Mouse (Mus musculus) heart, embryonic 16.5 days (tissue): ENCODE results near the gene Ppp1r12b. TPM values are rescaled to one million over a fixed set of nuclear protein-coding genes. Genes with fewer than 3 reads are reported as not detected.
A peak's percentile ranks its signal among the peaks of the same experiment; 100 is the strongest.

ENCODE experiments used
- ATAC-seq: fragments of 200-750 bp; cut with Nextera tagmentation; replicated peaks from 2 replicates; pipeline ENCODE4 v1.8.0; 2017; ENCODE audit warnings: moderate number of reproducible peaks; ENCODE audit not compliant: insufficient read depth, low FRiP score; ENCODE audit errors: extremely low read depth
- H3K27ac ChIP-seq: fragments of 300-500 bp; sonication (generic); 2 replicates; pipeline ENCODE4 v1.5.1; 2014; ENCODE audit warnings: mild to moderate bottlenecking, low read length, control low read depth, moderate library complexity
- H3K27me3 ChIP-seq: fragments of 300-500 bp; sonication (generic); 2 replicates; pipeline ENCODE4 v1.6.1; 2014; ENCODE audit warnings: low read length, mixed read lengths; ENCODE audit not compliant: control insufficient read depth, insufficient read depth
- H3K36me3 ChIP-seq: fragments of 300-500 bp; sonication (generic); 2 replicates; pipeline ENCODE4 v1.6.1; 2014; ENCODE audit not compliant: control insufficient read depth, insufficient read depth
- H3K4me1 ChIP-seq: fragments of 300-500 bp; sonication (generic); 2 replicates; pipeline ENCODE4 v1.6.1; 2014; ENCODE audit warnings: low read length, mixed read lengths; ENCODE audit not compliant: control insufficient read depth, insufficient read depth
- H3K4me2 ChIP-seq: fragments of 300-500 bp; sonication (generic); 2 replicates; pipeline ENCODE4 v1.6.1; 2014; ENCODE audit warnings: low read depth, mild to moderate bottlenecking, control low read depth, low read length
- H3K4me3 ChIP-seq: fragments of 300-500 bp; sonication (generic); 2 replicates; pipeline ENCODE4 v1.5.1; 2014; ENCODE audit warnings: mild to moderate bottlenecking, control low read depth, low read length
- H3K9ac ChIP-seq: fragments of 300-500 bp; sonication (generic); 2 replicates; pipeline ENCODE4 v1.6.1; 2014; ENCODE audit warnings: low read length, control low read depth
- H3K9me3 ChIP-seq: fragments of 300-500 bp; sonication (generic); replicated peaks from 2 replicates; pipeline ENCODE4 v1.6.1; 2016; ENCODE audit warnings: low read length; ENCODE audit not compliant: control insufficient read depth
- WGBS: fragments of 180-500 bp; shearing (Covaris S2); extraction: QIAGEN DNeasy Blood & Tissue Kit; methylation state at CpG from one replicate; pipeline ENCODE4 v1.1.7; 2014; 5-methylcytosine and 5-hydroxymethylcytosine counted together
- polyA plus RNA-seq: library from polyadenylated mRNA; unstranded; fragments of >200 nt; fragmentation: Nextera tagmentation; extraction: Ambion mirVana; gene quantifications from 2 replicates; pipeline ENCODE4 v1.2.1, GENCODE M21; 2015

Ppp1r12b gene
- polyA plus RNA-seq, 1 experiment from 2014 or later = 24.2 TPM

GRCm38 (mm10) chr1:134992046-134992645 lies 36.4 kb upstream of the Ppp1r12b start:
- ATAC-seq = no peak
- WGBS = 41% methylated on average over 8 of the region's 8 CpGs
- Histone ChIP-seq H3K9ac (no peak overlapping the region), H3K27ac (no peak overlapping the region), H3K4me2 (no peak overlapping the region), H3K9me3 (no peaks in the 10 kb centered on the region), H3K4me1 (peaks cover 4% of the 10 kb centered on the region), H3K36me3 (no peaks in the 10 kb centered on the region), H3K4me3 (no peak overlapping the region), H3K27me3 (0 out of 2 replicates have a peak, but pooled peaks cover 5% of the 10 kb centered on the region)

DNA sequence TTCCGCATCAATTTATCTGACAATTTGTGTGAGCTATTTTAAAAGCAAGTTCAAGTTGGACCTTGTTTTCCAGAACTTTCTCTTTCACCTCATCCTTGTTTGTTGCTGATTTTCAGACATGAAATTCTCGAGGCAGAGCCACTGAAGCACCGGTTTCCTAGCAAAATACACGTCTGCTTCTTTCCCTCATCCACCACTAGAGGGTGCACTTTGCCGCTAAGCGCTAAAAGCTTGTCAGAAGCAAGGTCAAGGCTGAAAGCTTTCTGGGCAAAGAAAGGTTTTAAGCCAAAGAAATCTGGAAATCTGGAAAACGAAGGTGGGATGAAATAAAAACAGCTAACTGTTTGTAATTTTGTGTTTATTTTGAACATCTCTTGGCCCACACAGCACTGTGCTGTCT lies 33.6 kb upstream of the Ppp1r12b start:
- H3K4me1 ChIP-seq = peaks cover 4% of the 10 kb centered on the region
- H3K9me3 ChIP-seq = no peaks in the 10 kb centered on the region
- H3K4me3 ChIP-seq = no peak overlapping the region
- H3K27ac ChIP-seq = no peak overlapping the region
- no peak overlapping the region for H3K4me2 ChIP-seq
- ATAC-seq = no peak
- no peaks in the 10 kb centered on the region for H3K36me3 ChIP-seq
- 13% methylated on average over 7 of the region's 7 CpGs for WGBS
- peaks cover 7% of the 10 kb centered on the region; the same call in 1 of the 2 replicates for H3K27me3 ChIP-seq
- no peak overlapping the region for H3K9ac ChIP-seq

- Histone ChIP-seq H3K36me3 (no peaks in the 10 kb centered on the region), H3K4me1 (peaks cover 4% of the 10 kb centered on the region), H3K9me3 (no peaks in the 10 kb centered on the region), H3K27me3 (peaks cover 7% of the 10 kb centered on the region; the same call in 1 of the 2 replicates), H3K9ac (peak overlapping the region; percentile 60), H3K4me3 (peak overlapping the region; percentile 43), H3K27ac (no peak overlapping the region), H3K4me2 (peak overlapping the region; percentile 70)
- 7% methylated on average over 14 of the region's 14 CpGs for WGBS
- ATAC-seq = no peak
Measured at GRCm38 (mm10) chr1:134987962-134988341, 32.2 kb upstream of the Ppp1r12b start.

DNA sequence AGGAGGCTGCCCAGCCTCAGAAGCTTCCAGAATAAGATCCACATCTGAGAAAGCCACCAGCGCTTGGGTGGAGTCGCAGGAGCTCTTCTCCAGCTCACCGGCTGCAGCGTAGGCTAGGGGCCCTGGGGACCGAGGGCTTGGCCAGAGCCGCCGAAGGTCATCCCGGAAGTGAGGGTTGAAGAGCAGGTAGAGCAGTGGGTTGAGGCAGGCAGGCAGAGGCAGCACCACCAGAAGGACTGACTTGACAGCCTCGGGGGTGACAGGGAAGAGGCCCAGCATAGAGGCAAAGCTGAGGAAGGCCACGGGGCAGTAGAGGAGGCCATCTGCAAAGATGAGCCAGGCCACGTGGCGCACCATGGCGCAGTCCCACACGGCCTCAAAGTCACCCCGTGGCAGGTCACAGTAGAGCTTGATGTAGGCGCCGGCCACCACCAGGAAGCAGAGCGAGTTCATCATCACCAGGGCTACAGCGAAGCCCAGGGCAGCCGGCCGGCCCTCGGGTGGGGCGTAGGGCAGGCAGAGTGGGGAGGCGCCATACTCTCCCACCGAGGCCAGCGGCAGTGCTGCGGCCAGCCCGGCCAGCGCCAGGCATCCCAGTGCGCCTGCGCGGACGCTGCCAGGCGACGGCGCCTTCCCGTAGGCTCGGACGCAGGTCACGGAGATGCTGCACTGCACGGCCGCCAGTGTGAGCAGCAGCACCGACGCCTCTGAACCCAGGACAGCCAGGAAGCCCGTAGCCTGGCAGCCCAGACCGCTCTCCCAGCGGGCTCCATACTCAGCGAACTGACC lies 31.6 kb upstream of the Ppp1r12b start:
- ATAC-seq = peak; percentile 45; the same call in 1 of the 2 replicates
- Histone ChIP-seq H3K4me3 (peak overlapping the region; percentile 43), H3K9ac (peak overlapping the region; percentile 60), H3K9me3 (no peaks in the 10 kb centered on the region), H3K27me3 (peaks cover 7% of the 10 kb centered on the region; the same call in 1 of the 2 replicates), H3K36me3 (no peaks in the 10 kb centered on the region), H3K27ac (no peak overlapping the region), H3K4me2 (peak overlapping the region; percentile 70), H3K4me1 (peaks cover 4% of the 10 kb centered on the region)
- 32% methylated on average over 46 of the region's 48 CpGs for WGBS

- 70% methylated on average over 1 of the region's 1 CpGs for WGBS
- H3K27me3 ChIP-seq = no peaks in the 10 kb centered on the region
- H3K4me1 ChIP-seq = no peaks in the 10 kb centered on the region
- H3K9me3 ChIP-seq = no peaks in the 10 kb centered on the region
- no peak overlapping the region for H3K4me3 ChIP-seq
- H3K27ac ChIP-seq = no peak overlapping the region
- no peak overlapping the region for H3K4me2 ChIP-seq
- H3K9ac ChIP-seq = no peak overlapping the region
- no peak for ATAC-seq
- peaks cover 36% of the 10 kb centered on the region for H3K36me3 ChIP-seq
Measured at GRCm38 (mm10) chr1:134972920-134973319, 17.2 kb upstream of the Ppp1r12b start.

GRCm38 (mm10) chr1:134965430-134965829 lies 9.7 kb upstream of the Ppp1r12b start:
- WGBS = 96% methylated on average over 2 of the region's 2 CpGs
- H3K4me3 ChIP-seq = no peak overlapping the region

DNA sequence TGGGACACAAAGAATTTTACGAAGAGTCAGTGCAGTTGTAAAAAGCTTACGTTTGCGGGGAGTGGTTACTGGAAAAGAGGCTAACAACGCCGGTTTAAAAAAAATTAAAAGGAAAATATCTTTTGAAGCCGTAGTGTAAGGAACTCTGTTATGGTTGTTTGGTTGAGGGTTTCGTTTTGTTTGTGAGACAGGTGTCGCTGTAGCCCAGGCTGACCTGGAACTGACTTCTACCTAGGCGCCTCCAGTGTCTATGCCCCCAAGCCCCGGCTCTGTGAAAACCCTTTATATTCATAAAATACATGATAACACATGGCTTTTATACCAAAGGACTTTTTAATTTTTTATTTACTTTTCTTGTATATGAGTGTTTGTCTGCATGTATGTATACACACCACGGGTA lies 7.1 kb upstream of the Ppp1r12b start:
- Histone ChIP-seq H3K4me2 (peak overlapping the region; percentile 80), H3K36me3 (0 out of 2 replicates have a peak, but pooled peaks cover 2% of the 10 kb centered on the region), H3K9me3 (no peaks in the 10 kb centered on the region), H3K27me3 (no peaks in the 10 kb centered on the region), H3K4me3 (peak overlapping the region; percentile 77), H3K9ac (peak overlapping the region; percentile 78), H3K27ac (peak overlapping the region; percentile 60), H3K4me1 (peaks cover 6% of the 10 kb centered on the region; the same call in 1 of the 2 replicates)
- ATAC-seq = peak; percentile 69; the same call in 1 of the 2 replicates
- WGBS = 4% methylated on average over 11 of the region's 11 CpGs

More at GRCm38 (mm10) chr1:134965430-134965829, 9.7 kb upstream of the Ppp1r12b start:
- H3K9me3 ChIP-seq = no peaks in the 10 kb centered on the region
- H3K27me3 ChIP-seq = no peaks in the 10 kb centered on the region
- no peak overlapping the region for H3K4me2 ChIP-seq
- H3K4me1 ChIP-seq = peaks cover 6% of the 10 kb centered on the region; the same call in 1 of the 2 replicates
- H3K9ac ChIP-seq = no peak overlapping the region
- ATAC-seq = no peak
- peaks cover 21% of the 10 kb centered on the region for H3K36me3 ChIP-seq
- no peak overlapping the region for H3K27ac ChIP-seq

DNA sequence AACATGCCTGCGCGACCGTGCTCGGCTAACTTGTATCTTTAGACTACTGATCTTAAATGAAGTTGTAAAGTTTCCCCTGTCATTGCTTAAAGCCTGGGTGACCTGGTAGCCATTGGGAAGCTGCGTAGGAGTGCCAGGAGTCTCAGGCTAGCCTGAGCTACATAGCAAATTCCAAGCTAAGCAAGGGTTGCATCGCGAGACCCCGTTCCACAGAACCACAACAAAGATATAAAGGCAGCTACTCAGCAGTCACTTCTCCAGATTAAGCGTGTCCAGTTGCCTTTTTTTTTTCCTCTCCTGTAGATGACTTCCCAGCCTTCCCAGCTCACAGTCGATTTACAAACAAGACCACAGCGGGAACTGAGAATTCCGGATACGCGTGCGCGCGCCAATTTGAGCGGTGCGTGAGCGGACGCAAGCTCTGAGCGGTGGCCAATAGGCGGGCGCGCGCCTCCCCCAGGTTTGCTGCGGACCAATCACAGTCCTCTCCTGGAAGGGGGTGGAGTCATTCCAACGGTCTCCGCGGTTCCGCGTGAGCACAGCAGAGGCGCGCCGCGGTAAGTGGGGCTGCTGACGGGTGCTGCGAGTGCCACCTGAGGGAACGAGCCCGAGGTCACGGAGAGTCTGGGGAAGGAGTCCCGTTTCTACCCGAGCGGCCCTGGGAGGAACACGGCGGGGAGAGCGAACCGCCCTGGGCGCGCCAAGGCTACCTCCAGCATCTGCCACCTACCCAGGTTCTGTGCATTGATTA lies 6.5 kb upstream of the Ppp1r12b start, which contains the start of gene Ube2t:
Gene Ube2t, plus strand, starts transcription at position 513 of the 751 bp plus-strand sequence.
- peak within 1 kb of the TSS; percentile 80 for H3K4me2 ChIP-seq
- 2% methylated on average over 50 of the region's 50 CpGs for WGBS
- H3K27me3 ChIP-seq = no peaks in the 10 kb centered on the region
- H3K4me3 ChIP-seq = peak within 1 kb of the TSS; percentile 77
- H3K27ac ChIP-seq = peak within 1 kb of the TSS; percentile 60
- H3K9me3 ChIP-seq = no peaks in the 10 kb centered on the region
- peak within 1 kb of the TSS; percentile 78 for H3K9ac ChIP-seq
- peaks cover 6% of the 10 kb centered on the region; the same call in 1 of the 2 replicates for H3K4me1 ChIP-seq
- peak; percentile 99 for ATAC-seq
- H3K36me3 ChIP-seq = no peaks in the 10 kb centered on the region
